Mouse (Mus musculus): ENCODE measurements at regions not wholly inside any gene's neighbourhood (a gene's known extent, or its start where the extent isn't known, plus 50 kb on each side); places are given as distances from the start of the nearest gene placed in this dataset.

DNA sequence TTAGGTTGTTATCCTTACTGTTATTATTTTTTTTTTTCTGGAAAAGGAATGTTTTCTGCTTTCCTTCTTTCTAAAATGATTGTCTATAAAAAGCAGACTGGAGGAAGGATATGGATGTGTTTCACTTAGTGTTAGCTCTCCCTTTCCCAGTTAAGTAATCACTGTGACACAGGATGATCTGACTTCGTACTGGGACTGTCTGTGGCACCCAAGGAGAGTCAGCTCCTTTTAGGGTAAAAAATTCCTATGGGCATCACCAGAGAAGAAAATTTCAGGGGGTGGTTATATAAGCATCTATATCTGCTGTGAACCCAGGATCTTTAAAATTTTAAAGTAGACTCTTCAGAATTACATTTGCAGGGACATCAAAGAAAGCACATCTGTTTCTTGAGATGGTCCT, 411.2 kb upstream of the Fbxo33 start:
- in situ Hi-C loops (cut with MboI; ENCODE audit: low sequenced_read_pairs in 2 of 2, unreplicated experiment in 2 of 2) = no loop called here
- no peak overlapping the region for H3K4me3 ChIP-seq (ENCODE audit: insufficient read depth in 1 of 2, low read depth in 1 of 2, low read length in 2 of 2, poor library complexity in 1 of 2, severe bottlenecking in 1 of 2)
- no peaks in the 10 kb centered on the region for H3K9me3 ChIP-seq (ENCODE audit: control insufficient read depth, insufficient read depth, low read depth, low read length)
- no peak for DNase-seq (ENCODE audit: low read depth, low spot score)
- no peaks in the 10 kb centered on the region for H3K36me3 ChIP-seq (ENCODE audit: control insufficient read depth, insufficient read depth, low read length, poor library complexity, severe bottlenecking)
- no peak for TF ChIP-seq MAFK (IDR thresholded peaks at IDR 0.05; ENCODE audit: insufficient read depth, low read depth, low read length)
- TF ChIP-seq HCFC1 (IDR thresholded peaks at IDR 0.05; ENCODE audit: borderline replicate concordance, insufficient read depth, low read length) = no peak
- no peak for TF ChIP-seq ZC3H11A (IDR thresholded peaks at IDR 0.05; ENCODE audit: borderline replicate concordance, low read depth, low read length)
- TF ChIP-seq ZNF384 (IDR thresholded peaks at IDR 0.05; ENCODE audit: low read depth, low read length) = no peak
- TF ChIP-seq CHD2 (IDR thresholded peaks at IDR 0.05; ENCODE audit: low read depth, low read length) = no peak
- H3K9ac ChIP-seq (ENCODE audit: insufficient read depth, low read depth, low read length, poor library complexity, severe bottlenecking) = no peak overlapping the region
- no peak overlapping the region for H3K27ac ChIP-seq (ENCODE audit: insufficient read depth, low read depth, low read length, poor library complexity, severe bottlenecking)
- no peaks in the 10 kb centered on the region for H3K4me1 ChIP-seq (ENCODE audit: control insufficient read depth in 2 of 2, insufficient read depth in 2 of 2, low read length in 2 of 2, poor library complexity in 1 of 2)

DNA sequence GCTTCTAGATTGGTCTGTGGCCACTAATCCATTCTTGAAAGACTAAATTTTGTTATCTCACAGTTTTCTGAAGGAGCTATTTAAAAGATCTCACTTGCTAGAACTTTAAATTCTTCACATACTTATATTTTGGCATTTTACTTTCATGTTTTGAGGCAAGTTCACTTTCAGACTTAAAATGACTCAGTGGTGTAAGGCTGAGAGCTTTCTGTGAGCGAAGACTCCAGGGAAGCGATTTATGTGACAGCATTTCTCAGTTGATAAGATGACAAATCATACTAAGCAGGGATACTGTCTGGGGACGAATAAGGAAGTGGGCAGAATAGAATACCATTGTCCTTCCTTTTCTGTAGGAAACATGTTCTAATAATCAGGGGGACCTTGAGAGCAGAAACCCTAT, 403.6 kb upstream of the Fbxo33 start:
- in situ Hi-C loops (cut with MboI; ENCODE audit: low sequenced_read_pairs in 2 of 2, unreplicated experiment in 2 of 2) = no loop called here
- Histone ChIP-seq H3K9ac (ENCODE audit: insufficient read depth, low read depth, low read length, poor library complexity, severe bottlenecking) (no peak overlapping the region), H3K4me1 (ENCODE audit: control insufficient read depth in 2 of 2, insufficient read depth in 2 of 2, low read length in 2 of 2, poor library complexity in 1 of 2) (no peaks in the 10 kb centered on the region), H3K9me3 (ENCODE audit: control insufficient read depth, insufficient read depth, low read depth, low read length) (no peaks in the 10 kb centered on the region), H3K4me3 (ENCODE audit: insufficient read depth in 1 of 2, low read depth in 1 of 2, low read length in 2 of 2, poor library complexity in 1 of 2, severe bottlenecking in 1 of 2) (no peak overlapping the region), H3K36me3 (ENCODE audit: control insufficient read depth, insufficient read depth, low read length, poor library complexity, severe bottlenecking) (no peaks in the 10 kb centered on the region), H3K27ac (ENCODE audit: insufficient read depth, low read depth, low read length, poor library complexity, severe bottlenecking) (no peak overlapping the region)
- DNase-seq (ENCODE audit: low read depth, low spot score) = no peak
- no peak for TF ChIP-seq HCFC1 (IDR thresholded peaks at IDR 0.05; ENCODE audit: borderline replicate concordance, insufficient read depth, low read length)
- no peak for TF ChIP-seq MAFK (IDR thresholded peaks at IDR 0.05; ENCODE audit: insufficient read depth, low read depth, low read length)
- TF ChIP-seq ZNF384 (IDR thresholded peaks at IDR 0.05; ENCODE audit: low read depth, low read length) = no peak
- TF ChIP-seq CHD2 (IDR thresholded peaks at IDR 0.05; ENCODE audit: low read depth, low read length) = no peak
- no peak for TF ChIP-seq ZC3H11A (IDR thresholded peaks at IDR 0.05; ENCODE audit: borderline replicate concordance, low read depth, low read length)

DNA sequence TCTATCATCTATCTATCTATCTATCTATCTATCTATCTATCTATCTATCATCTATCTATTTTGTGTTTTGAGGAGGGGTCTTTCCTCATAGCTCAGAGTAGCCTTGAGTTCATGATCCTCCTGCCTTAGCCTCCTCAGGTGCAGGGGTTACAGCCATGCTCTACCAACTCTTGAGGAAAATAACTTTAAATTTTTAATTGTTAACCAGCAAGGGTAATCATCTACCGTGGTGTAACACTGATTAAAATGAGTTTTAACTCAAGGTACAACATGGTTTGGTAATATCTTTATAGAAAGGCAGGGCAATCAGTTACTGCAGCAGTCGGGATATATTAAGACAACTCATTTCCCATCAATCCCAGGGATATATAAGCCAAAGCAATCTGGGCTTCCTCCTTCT, 401.6 kb upstream of the Fbxo33 start:
- no peak for DNase-seq (ENCODE audit: low read depth, low spot score)
- Histone ChIP-seq H3K4me1 (ENCODE audit: control insufficient read depth in 2 of 2, insufficient read depth in 2 of 2, low read length in 2 of 2, poor library complexity in 1 of 2) (no peaks in the 10 kb centered on the region), H3K27ac (ENCODE audit: insufficient read depth, low read depth, low read length, poor library complexity, severe bottlenecking) (no peak overlapping the region), H3K9me3 (ENCODE audit: control insufficient read depth, insufficient read depth, low read depth, low read length) (no peaks in the 10 kb centered on the region), H3K4me3 (ENCODE audit: insufficient read depth in 1 of 2, low read depth in 1 of 2, low read length in 2 of 2, poor library complexity in 1 of 2, severe bottlenecking in 1 of 2) (no peak overlapping the region), H3K36me3 (ENCODE audit: control insufficient read depth, insufficient read depth, low read length, poor library complexity, severe bottlenecking) (no peaks in the 10 kb centered on the region), H3K9ac (ENCODE audit: insufficient read depth, low read depth, low read length, poor library complexity, severe bottlenecking) (no peak overlapping the region)
- TF ChIP-seq ZC3H11A (IDR thresholded peaks at IDR 0.05; ENCODE audit: borderline replicate concordance, low read depth, low read length) = no peak
- TF ChIP-seq MAFK (IDR thresholded peaks at IDR 0.05; ENCODE audit: insufficient read depth, low read depth, low read length) = no peak
- no peak for TF ChIP-seq ZNF384 (IDR thresholded peaks at IDR 0.05; ENCODE audit: low read depth, low read length)
- no peak for TF ChIP-seq HCFC1 (IDR thresholded peaks at IDR 0.05; ENCODE audit: borderline replicate concordance, insufficient read depth, low read length)
- no peak for TF ChIP-seq CHD2 (IDR thresholded peaks at IDR 0.05; ENCODE audit: low read depth, low read length)
- in situ Hi-C loops (cut with MboI; ENCODE audit: low sequenced_read_pairs in 2 of 2, unreplicated experiment in 2 of 2) = no loop called here

DNA sequence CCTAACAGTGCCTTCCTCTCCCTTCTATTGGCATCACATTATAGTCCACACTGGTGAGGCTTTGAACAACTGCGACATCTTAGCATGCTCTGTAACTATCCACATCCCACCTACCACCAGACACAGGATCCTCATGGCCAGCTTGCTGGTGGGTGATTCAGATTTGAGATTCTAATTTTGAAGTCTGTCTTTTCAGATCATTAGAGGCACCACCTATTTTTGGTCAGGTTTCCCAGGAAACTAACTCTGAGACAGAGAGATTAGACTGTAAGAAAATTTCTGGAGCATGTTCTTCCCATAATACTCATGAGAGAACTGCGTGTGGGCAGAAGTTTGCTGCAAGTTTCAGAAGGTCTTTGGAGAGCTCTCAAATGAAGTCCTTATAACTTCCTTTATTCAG, 400.8 kb upstream of the Fbxo33 start:
- in situ Hi-C loops (cut with MboI; ENCODE audit: low sequenced_read_pairs in 2 of 2, unreplicated experiment in 2 of 2) = no loop called here

GRCm38 (mm10) chr12:59616075-59616474, 396.6 kb upstream of the Fbxo33 start:
- H3K4me1 ChIP-seq (ENCODE audit: control insufficient read depth in 2 of 2, insufficient read depth in 2 of 2, low read length in 2 of 2, poor library complexity in 1 of 2) = no peaks in the 10 kb centered on the region
- no peak overlapping the region for H3K9ac ChIP-seq (ENCODE audit: insufficient read depth, low read depth, low read length, poor library complexity, severe bottlenecking)
- no peak overlapping the region for H3K4me3 ChIP-seq (ENCODE audit: insufficient read depth in 1 of 2, low read depth in 1 of 2, low read length in 2 of 2, poor library complexity in 1 of 2, severe bottlenecking in 1 of 2)
- TF ChIP-seq ZNF384 (IDR thresholded peaks at IDR 0.05; ENCODE audit: low read depth, low read length) = no peak
- TF ChIP-seq HCFC1 (IDR thresholded peaks at IDR 0.05; ENCODE audit: borderline replicate concordance, insufficient read depth, low read length) = no peak
- TF ChIP-seq ZC3H11A (IDR thresholded peaks at IDR 0.05; ENCODE audit: borderline replicate concordance, low read depth, low read length) = no peak
- TF ChIP-seq MAFK (IDR thresholded peaks at IDR 0.05; ENCODE audit: insufficient read depth, low read depth, low read length) = no peak; the same call in 1 of the 2 replicates
- TF ChIP-seq CHD2 (IDR thresholded peaks at IDR 0.05; ENCODE audit: low read depth, low read length) = no peak
- in situ Hi-C loops (cut with MboI; ENCODE audit: low sequenced_read_pairs in 2 of 2, unreplicated experiment in 2 of 2) = no loop called here
- H3K27ac ChIP-seq (ENCODE audit: insufficient read depth, low read depth, low read length, poor library complexity, severe bottlenecking) = no peak overlapping the region
- no peaks in the 10 kb centered on the region for H3K36me3 ChIP-seq (ENCODE audit: control insufficient read depth, insufficient read depth, low read length, poor library complexity, severe bottlenecking)
- DNase-seq (ENCODE audit: low read depth, low spot score) = no peak
- no peaks in the 10 kb centered on the region for H3K9me3 ChIP-seq (ENCODE audit: control insufficient read depth, insufficient read depth, low read depth, low read length)

More for the DNA sequence above, 400.8 kb upstream of the Fbxo33 start:
- Histone ChIP-seq H3K27ac (ENCODE audit: insufficient read depth, low read depth, low read length, poor library complexity, severe bottlenecking) (no peak overlapping the region), H3K9ac (ENCODE audit: insufficient read depth, low read depth, low read length, poor library complexity, severe bottlenecking) (no peak overlapping the region), H3K4me3 (ENCODE audit: insufficient read depth in 1 of 2, low read depth in 1 of 2, low read length in 2 of 2, poor library complexity in 1 of 2, severe bottlenecking in 1 of 2) (no peak overlapping the region), H3K9me3 (ENCODE audit: control insufficient read depth, insufficient read depth, low read depth, low read length) (no peaks in the 10 kb centered on the region), H3K36me3 (ENCODE audit: control insufficient read depth, insufficient read depth, low read length, poor library complexity, severe bottlenecking) (no peaks in the 10 kb centered on the region), H3K4me1 (ENCODE audit: control insufficient read depth in 2 of 2, insufficient read depth in 2 of 2, low read length in 2 of 2, poor library complexity in 1 of 2) (no peaks in the 10 kb centered on the region)
- DNase-seq (ENCODE audit: low read depth, low spot score) = no peak
- no peak for TF ChIP-seq HCFC1 (IDR thresholded peaks at IDR 0.05; ENCODE audit: borderline replicate concordance, insufficient read depth, low read length)
- no peak for TF ChIP-seq CHD2 (IDR thresholded peaks at IDR 0.05; ENCODE audit: low read depth, low read length)
- no peak for TF ChIP-seq ZNF384 (IDR thresholded peaks at IDR 0.05; ENCODE audit: low read depth, low read length)
- no peak for TF ChIP-seq ZC3H11A (IDR thresholded peaks at IDR 0.05; ENCODE audit: borderline replicate concordance, low read depth, low read length)
- TF ChIP-seq MAFK (IDR thresholded peaks at IDR 0.05; ENCODE audit: insufficient read depth, low read depth, low read length) = no peak

Data from ES-E14 (cell line).